Mouse (Mus musculus) heart, postnatal 0 days (tissue): ENCODE results near the gene Cpeb1.

Source experiments
- CTCF ChIP-seq: IDR thresholded peaks from 2 replicates; pipeline ENCODE4 v1.5.1; 2016; ENCODE audit warnings: antibody characterized with exemption, control low read depth, low read depth
- EP300 ChIP-seq: IDR thresholded peaks from 2 replicates; pipeline ENCODE4 v1.6.1; 2016; ENCODE audit warnings: antibody characterized with exemption, low read depth

GRCm38 (mm10) chr7:81492628-81493027, 37.4 kb upstream of the Cpeb1 start:
- no peak for TF ChIP-seq CTCF
- TF ChIP-seq EP300, result no peak
